Mouse (Mus musculus) B cell, adult 67 days (primary cell): ENCODE measurements around the gene Hmox1. TPM values are rescaled to one million over a fixed set of nuclear protein-coding genes. Genes with fewer than 3 reads are reported as not detected.

Experiments used
- total RNA-seq, 2 experiments: library from RNA; stranded (reverse); gene quantifications; 4 replicates each; pipeline ENCODE4 v1.2.4; 2023

The Hmox1 gene
- 10 to 100 TPM in 1 of 2 experiments, 1 to 10 TPM in 1; 4.0 to 11.7 TPM for total RNA-seq

DNA sequence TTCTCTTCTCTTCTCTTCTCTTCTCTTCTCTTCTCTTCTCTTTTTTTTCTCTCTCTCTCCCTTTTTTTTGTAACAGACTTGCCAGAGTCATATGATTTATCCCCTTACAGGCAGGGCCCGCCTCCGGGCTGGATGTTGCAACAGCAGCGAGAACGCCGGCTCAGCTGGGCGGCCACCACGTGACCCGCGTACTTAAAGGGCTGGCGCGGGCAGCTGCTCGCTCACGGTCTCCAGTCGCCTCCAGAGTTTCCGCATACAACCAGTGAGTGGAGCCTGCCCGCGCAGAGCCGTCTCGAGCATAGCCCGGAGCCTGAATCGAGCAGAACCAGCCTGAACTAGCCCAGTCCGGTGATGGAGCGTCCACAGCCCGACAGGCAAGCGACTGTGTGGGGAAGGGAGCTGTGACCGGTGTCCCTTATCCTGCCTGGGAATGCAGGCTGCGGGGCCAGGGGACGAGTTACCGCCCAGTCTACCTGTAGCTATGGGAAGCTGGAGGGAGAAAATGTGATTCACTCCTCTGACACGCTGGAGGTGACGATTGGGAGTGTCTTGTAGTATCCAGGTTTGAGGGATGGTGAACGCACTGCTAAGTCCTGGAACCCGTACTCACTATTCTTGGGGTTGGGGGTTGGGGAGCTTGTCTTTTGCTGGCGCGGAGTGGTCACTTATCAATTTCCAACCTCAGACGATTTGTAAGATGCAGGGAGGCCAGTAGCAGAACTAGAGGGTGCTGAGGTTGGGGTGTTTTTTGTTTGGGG, at the start of gene Hmox1:
TSS of gene Hmox1 (plus strand) at position 223 of the 758 bp plus-strand sequence.

DNA sequence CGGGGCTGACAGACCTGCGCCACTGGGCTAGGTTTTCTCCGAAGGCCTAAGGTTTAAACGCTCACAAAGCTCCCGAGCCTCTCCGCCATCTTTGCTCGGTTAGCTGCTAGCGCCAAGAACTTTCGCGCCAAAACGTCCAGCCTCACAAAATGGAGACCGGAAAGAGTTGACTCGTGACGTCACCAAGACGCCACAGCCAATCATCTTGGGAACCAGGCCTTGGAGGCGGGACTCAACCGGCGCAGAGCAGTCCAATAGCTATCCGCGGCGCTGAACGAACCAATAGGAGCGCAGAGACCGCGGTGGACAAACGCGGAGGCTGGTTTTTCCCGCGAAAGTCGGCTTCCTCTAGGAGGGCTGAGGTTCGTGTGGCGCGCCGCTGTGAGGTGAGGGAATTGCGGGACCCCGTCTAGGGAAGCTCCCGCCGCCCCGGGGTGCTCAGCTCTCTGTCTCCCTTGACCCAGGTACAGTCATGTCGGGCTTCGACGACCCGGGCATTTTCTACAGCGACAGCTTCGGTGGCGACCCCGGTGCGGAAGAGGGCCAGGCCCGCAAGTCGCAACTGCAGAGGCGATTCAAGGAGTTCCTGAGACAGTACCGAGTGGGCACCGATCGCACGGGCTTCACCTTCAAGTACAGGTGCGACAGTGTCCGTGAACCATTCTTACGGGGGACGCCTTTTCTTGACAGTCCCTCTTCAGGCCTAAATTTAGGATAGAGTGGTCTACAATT, 16.0 kb downstream of the Hmox1 start, which contains the start of gene Mcm5:
TSS of gene Mcm5 (plus strand) at position 334 of the 732 bp plus-strand sequence.

Other genes starting within 250 kb of the Hmox1 start
- gene Isx, start 220.4 kb upstream of the Hmox1 start, total RNA-seq = not detected
- 10 to 100 TPM; 43.0 to 44.4 TPM for gene Hmgxb4, start 100.3 kb upstream of the Hmox1 start, total RNA-seq
- 10 to 100 TPM; 21.9 to 31.2 TPM for gene Tom1, start 59.9 kb upstream of the Hmox1 start, total RNA-seq
- gene Mcm5, start 15.9 kb downstream of the Hmox1 start, total RNA-seq = 10 to 100 TPM; 48.6 to 58.0 TPM
- not detected for gene Rasd2, start 120.3 kb downstream of the Hmox1 start, total RNA-seq